Mouse (Mus musculus) thymus, adult 2 months (tissue): ENCODE data around the gene Pitpnb. TPM values are rescaled to one million over a fixed set of nuclear protein-coding genes. Genes with fewer than 3 reads are reported as not detected.

Experiments used
- DNase-seq: peaks from one replicate; pipeline ENCODE4 v3.0.0; 2021
- H3K27ac ChIP-seq: fragments of 200-500 bp; 2 replicates; pipeline ENCODE4 v1.5.1; 2012; ENCODE audit warnings: low read length, control low read depth; ENCODE audit not compliant: control insufficient read depth, insufficient read depth
- H3K27me3 ChIP-seq: fragments of 200-500 bp; 2 replicates; pipeline ENCODE4 v1.6.1; 2012; ENCODE audit warnings: mild to moderate bottlenecking, low read length, moderate library complexity, mixed read lengths; ENCODE audit not compliant: control insufficient read depth, insufficient read depth
- H3K36me3 ChIP-seq: fragments of 200-500 bp; 2 replicates; pipeline ENCODE4 v1.6.1; 2012; ENCODE audit warnings: mild to moderate bottlenecking, low read length, moderate library complexity; ENCODE audit not compliant: control insufficient read depth, insufficient read depth
- H3K4me1 ChIP-seq: fragments of 200-500 bp; replicated peaks from 2 replicates; pipeline ENCODE4 v1.6.1; 2012; ENCODE audit warnings: low read length; ENCODE audit not compliant: control insufficient read depth, insufficient read depth
- H3K4me3 ChIP-seq: fragments of 200-500 bp; 2 replicates; pipeline ENCODE4 v1.5.1; 2012; ENCODE audit warnings: mild to moderate bottlenecking, low read length, control low read depth, moderate library complexity; ENCODE audit not compliant: control insufficient read depth, insufficient read depth
- CTCF ChIP-seq: fragments of 200-500 bp; IDR thresholded peaks from 2 replicates; pipeline ENCODE4 v1.5.1; 2012; ENCODE audit warnings: mild to moderate bottlenecking, control low read depth, low read length, moderate library complexity, borderline replicate concordance; ENCODE audit not compliant: control insufficient read depth, poor library complexity, insufficient read depth; ENCODE audit errors: extremely low read depth
- POLR2A ChIP-seq: fragments of 200-500 bp; IDR thresholded peaks from 2 replicates; pipeline ENCODE4 v1.6.1; 2012; ENCODE audit warnings: mild to moderate bottlenecking, low read length, control low read depth, moderate library complexity; ENCODE audit not compliant: control insufficient read depth, poor library complexity, insufficient read depth; ENCODE audit errors: extremely low read depth
- WGBS: fragments of 180-500 bp; shearing (Covaris S2); methylation state at CpG from one replicate; pipeline ENCODE4 v1.1.7; 2018; 5-methylcytosine and 5-hydroxymethylcytosine counted together
- polyA plus RNA-seq: library from polyadenylated mRNA; depleted of rRNA; stranded (reverse); fragments of >200 nt; gene quantifications from 2 replicates; pipeline ENCODE4 v1.2.3, GENCODE M21; 2012

Gene Pitpnb
- polyA plus RNA-seq, 1 experiment: 79.4 TPM

DNA sequence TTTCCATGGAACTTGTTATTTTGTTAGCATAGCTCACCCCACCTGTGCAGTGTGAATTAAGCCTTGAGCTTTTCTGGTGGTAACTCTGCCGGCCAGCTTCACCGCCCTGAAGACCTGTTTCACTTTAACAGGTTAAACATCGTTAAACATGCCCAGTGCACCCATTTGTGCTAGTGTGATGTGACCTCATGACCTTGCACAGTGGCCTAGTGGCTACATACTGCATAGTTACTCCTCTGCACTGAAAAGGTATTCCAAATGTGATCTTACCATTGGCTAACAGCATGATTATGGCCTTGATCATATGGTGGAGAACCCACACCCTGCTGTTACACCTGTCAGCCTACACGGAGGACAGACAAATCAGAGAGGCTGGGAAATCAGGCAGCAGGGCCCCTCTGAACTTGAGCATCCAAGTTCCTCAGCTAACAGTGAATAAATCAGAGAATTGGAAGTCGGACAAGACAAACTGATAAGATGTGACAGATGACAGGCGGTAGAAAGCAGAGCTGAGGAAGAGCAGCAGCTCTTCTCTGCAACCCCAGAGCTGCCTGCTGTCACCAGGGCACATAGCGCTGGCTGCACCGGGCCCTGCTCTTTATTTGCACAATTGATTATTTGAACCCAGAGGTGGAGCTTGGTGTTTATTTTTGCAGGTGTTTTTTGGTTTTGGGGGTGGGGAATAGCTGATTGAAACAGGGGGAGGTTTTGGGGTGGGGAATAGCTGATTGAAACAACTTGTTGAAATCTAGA, 5.6 kb downstream of the Pitpnb start:
- no peak for TF ChIP-seq CTCF
- TF ChIP-seq POLR2A: no peak
- no peak overlapping the region for H3K4me3 ChIP-seq
- DNase-seq: no peak
- H3K27ac ChIP-seq: no peak overlapping the region
- peaks cover 28% of the 10 kb centered on the region for H3K36me3 ChIP-seq
- H3K4me1 ChIP-seq: peaks cover 4% of the 10 kb centered on the region; the same call in 1 of the 2 replicates
- H3K27me3 ChIP-seq: no peaks in the 10 kb centered on the region
- WGBS: 97% methylated on average over 8 of the region's 8 CpGs

DNA sequence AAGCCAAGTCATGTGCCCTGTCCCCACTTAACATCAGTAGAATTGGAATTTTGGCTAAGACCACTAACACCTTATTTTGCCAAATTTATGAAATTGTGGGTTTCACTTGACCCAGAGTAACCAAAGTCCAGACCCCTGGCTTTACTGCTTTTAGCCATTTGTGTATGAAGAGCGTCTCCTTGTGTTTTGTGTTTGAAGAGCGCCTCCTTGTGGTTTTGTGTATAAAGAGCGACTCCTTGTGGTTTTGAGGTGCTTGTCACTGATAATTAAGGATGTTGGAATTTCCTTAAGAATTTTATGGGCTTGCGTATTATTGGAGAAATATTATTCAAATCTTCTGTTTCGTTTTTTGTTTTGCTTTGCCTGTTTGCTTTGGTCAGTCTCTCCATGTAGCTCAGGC, 11.0 kb downstream of the Pitpnb start:
- peak; percentile 38 for DNase-seq
- TF ChIP-seq CTCF (no peak), POLR2A (no peak)
- Histone ChIP-seq H3K4me1 (no peaks in the 10 kb centered on the region), H3K27ac (no peak overlapping the region), H3K36me3 (peaks cover 53% of the 10 kb centered on the region), H3K27me3 (no peaks in the 10 kb centered on the region), H3K4me3 (no peak overlapping the region)
- WGBS: 54% methylated on average over 5 of the region's 5 CpGs

DNA sequence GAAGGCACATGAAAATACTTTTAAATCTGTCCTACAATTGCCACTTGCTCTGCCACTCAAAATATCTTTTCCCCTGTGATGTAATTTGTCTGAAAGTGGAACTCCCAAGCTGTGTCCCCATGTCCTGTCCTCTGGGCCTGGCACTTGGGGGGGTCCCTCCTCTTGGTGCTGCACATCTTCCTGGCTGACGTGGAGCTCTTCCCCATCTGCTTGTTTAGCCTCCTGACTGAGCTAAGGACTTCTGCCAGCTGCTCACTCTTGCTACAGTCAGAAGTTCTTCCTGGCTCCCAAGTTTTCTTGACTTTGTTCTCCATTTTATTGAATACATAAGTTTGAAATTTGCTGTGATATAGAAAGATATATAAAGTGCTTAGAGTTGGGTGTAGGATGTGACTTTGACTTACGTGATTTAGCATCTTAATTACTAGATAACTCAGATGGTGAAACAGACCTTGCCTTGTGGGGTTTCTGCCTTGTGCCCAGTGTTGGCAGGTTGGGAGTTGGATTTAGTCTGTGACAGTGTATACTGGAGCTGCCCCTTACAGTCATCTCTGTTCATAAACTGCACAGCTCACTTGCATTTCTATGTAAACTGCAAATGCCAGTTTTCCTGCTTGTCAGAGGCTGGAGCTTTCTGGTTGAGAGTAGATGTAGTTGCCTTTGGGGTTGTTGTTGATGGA, 14.3 kb downstream of the Pitpnb start:
- peaks cover 63% of the 10 kb centered on the region for H3K36me3 ChIP-seq
- no peak overlapping the region for H3K4me3 ChIP-seq
- no peaks in the 10 kb centered on the region for H3K27me3 ChIP-seq
- DNase-seq: no peak
- no peaks in the 10 kb centered on the region for H3K4me1 ChIP-seq
- WGBS: 93% methylated on average over 2 of the region's 2 CpGs
- TF ChIP-seq CTCF (no peak), POLR2A (no peak)
- H3K27ac ChIP-seq: no peak overlapping the region

- Histone ChIP-seq H3K36me3 (peaks cover 38% of the 10 kb centered on the region), H3K27me3 (no peaks in the 10 kb centered on the region), H3K27ac (no peak overlapping the region), H3K4me1 (peaks cover 8% of the 10 kb centered on the region), H3K4me3 (no peak overlapping the region)
- peak; percentile 41 for DNase-seq
- WGBS: 40% methylated on average over 12 of the region's 12 CpGs
- TF ChIP-seq CTCF: no peak
- no peak for TF ChIP-seq POLR2A
Measured at GRCm38 (mm10) chr5:111356811-111357617, 26.5 kb downstream of the Pitpnb start.

DNA sequence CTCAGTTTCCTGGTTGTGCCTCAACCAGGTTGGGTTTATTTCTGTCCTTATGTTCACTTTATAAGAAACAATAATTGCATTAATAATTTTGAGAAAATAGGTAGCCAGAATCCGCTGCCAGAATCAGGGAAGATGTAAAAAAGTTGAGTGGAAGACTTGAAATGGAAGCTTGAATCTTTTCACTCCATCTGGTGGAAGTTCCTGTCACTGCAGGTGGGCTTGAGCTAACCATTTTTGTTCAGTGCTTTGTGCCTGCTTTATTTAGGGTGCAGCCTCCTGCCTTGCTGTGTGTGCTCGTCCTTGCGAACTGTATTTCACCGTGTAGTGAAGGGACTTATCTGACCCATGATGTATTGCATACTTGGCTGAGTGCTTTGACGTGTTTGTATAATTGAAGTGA, 30.0 kb downstream of the Pitpnb start:
- H3K4me3 ChIP-seq: no peak overlapping the region
- peaks cover 46% of the 10 kb centered on the region for H3K36me3 ChIP-seq
- H3K27ac ChIP-seq: no peak overlapping the region
- no peak for DNase-seq
- TF ChIP-seq CTCF: no peak
- TF ChIP-seq POLR2A: no peak
- H3K4me1 ChIP-seq: peaks cover 8% of the 10 kb centered on the region
- H3K27me3 ChIP-seq: no peaks in the 10 kb centered on the region
- 94% methylated on average over 5 of the region's 5 CpGs for WGBS

- Histone ChIP-seq H3K36me3 (peaks cover 46% of the 10 kb centered on the region), H3K27me3 (no peaks in the 10 kb centered on the region), H3K4me1 (peaks cover 8% of the 10 kb centered on the region), H3K4me3 (no peak overlapping the region), H3K27ac (no peak overlapping the region)
- DNase-seq: no peak
- TF ChIP-seq POLR2A: no peak
- 98% methylated on average over 8 of the region's 8 CpGs for WGBS
Measured at GRCm38 (mm10) chr5:111361058-111361457, 30.5 kb downstream of the Pitpnb start.
